34 mouse cellular contexts compared by ENCODE assay signal in the genomic region with DNA sequence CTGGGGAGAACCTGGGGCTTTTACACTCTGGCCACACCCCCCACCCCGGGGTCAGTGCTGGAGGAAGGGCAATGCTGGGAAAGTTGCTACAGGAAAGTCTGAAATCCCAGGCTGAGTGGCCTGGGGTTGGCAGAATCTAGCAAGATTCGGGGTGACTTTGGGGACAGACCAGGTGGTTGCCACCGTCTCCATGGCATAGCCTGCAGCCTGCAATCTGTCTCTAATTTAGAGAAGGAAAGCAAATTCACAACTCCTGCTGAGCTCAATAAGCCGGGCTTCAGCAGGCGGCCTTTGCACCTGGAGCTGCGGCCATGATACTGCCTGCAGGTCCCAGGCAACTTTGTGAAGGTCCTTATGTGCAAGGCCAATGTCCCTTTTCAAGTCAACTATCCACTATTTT.
A peak's percentile ranks its signal among the peaks of the same experiment; 100 is the strongest.
DNase-seq lines count a peak whose midpoint lies in the region; ATAC-seq and TF ChIP-seq lines count a peak whose summit lies in the region.
"Had no signal": no experiment of that assay in that cellular context is flagged by ENCODE, and none has a peak within 500 bp of the region (broad histone marks: within the 10 kb centered on the region; RNA-seq: fewer than 3 reads in every experiment).

No protein-coding gene starts in this region.

- H3K9me3 ChIP-seq in forebrain, postnatal 0 days (ENCODE audit: low read length): no peaks in the 10 kb centered on the region
- H3K9me3 ChIP-seq in forebrain, embryonic 15.5 days: no peaks in the 10 kb centered on the region
- H3K9me3 ChIP-seq: embryonic facial prominence, embryonic 10.5 days; embryonic facial prominence, embryonic 15.5 days; forebrain, embryonic 12.5 days; limb, embryonic 15.5 days; liver, embryonic 13.5 days; neural tube, embryonic 12.5 days had no signal

- H3K36me3 ChIP-seq in forebrain, postnatal 0 days (ENCODE audit: insufficient read depth): no peaks in the 10 kb centered on the region
- H3K36me3 ChIP-seq in forebrain, embryonic 15.5 days: no peaks in the 10 kb centered on the region
- H3K36me3 ChIP-seq: embryonic facial prominence, embryonic 10.5 days; embryonic facial prominence, embryonic 15.5 days; forebrain, embryonic 12.5 days; limb, embryonic 15.5 days; liver, embryonic 13.5 days; neural tube, embryonic 12.5 days had no signal

- no peaks in the 10 kb centered on the region for H3K27me3 ChIP-seq in forebrain, postnatal 0 days (ENCODE audit: insufficient read depth, low read length)
- no peaks in the 10 kb centered on the region for H3K27me3 ChIP-seq in forebrain, embryonic 15.5 days
- H3K27me3 ChIP-seq: CH12.LX; embryonic facial prominence, embryonic 15.5 days; forebrain, embryonic 12.5 days; limb, embryonic 15.5 days; liver, embryonic 13.5 days; neural tube, embryonic 12.5 days had no signal

- no peak for DNase-seq in cerebellum, postnatal 4 days (ENCODE audit: low spot score in 2 of 2)
- DNase-seq in brain, adult 2 months (ENCODE audit: low read depth, low spot score): peak; percentile 68
- DNase-seq in cerebellum, adult 8-10 months: peak; percentile 45
- peak; percentile 60 to 67 for DNase-seq in cerebellum, postnatal 25 days
- DNase-seq in forebrain, postnatal 0 days: no peak
- no peak for DNase-seq in spleen, postnatal 4 days (ENCODE audit: low spot score in 2 of 2)
- DNase-seq: adrenal gland, postnatal 14 days; gastrocnemius, postnatal 25 days; heart, adult 18-20 months; heart, postnatal 4 days; kidney, adult 11 months; kidney, postnatal 14 days; liver, embryonic 13.5 days; lung, adult 18-20 months; right cerebral cortex, adult 18-20 months; spleen, adult 18-20 months; thymus, adult 2 months; thymus, postnatal 36 days had no signal

- no peak overlapping the region for H3K27ac ChIP-seq in forebrain, postnatal 0 days (ENCODE audit: low read depth, low read length)
- H3K27ac ChIP-seq in forebrain, embryonic 15.5 days (replicated peaks): no peak overlapping the region
- H3K27ac ChIP-seq: embryonic facial prominence, embryonic 10.5 days; embryonic facial prominence, embryonic 15.5 days; forebrain, embryonic 12.5 days; hindbrain, embryonic 14.5 days; left cerebral cortex, adult 2 months; limb, embryonic 15.5 days; liver, embryonic 13.5 days; macrophage; neural tube, embryonic 12.5 days; stomach, postnatal 0 days had no signal

- WGBS in forebrain, postnatal 0 days: 65% methylated on average over 6 of the region's 6 CpGs
- 64% methylated on average over 6 of the region's 6 CpGs for WGBS in forebrain, embryonic 15.5 days

- no peak overlapping the region for H3K9ac ChIP-seq in forebrain, postnatal 0 days
- no peak overlapping the region for H3K9ac ChIP-seq in forebrain, embryonic 15.5 days (replicated peaks)
- H3K9ac ChIP-seq: embryonic facial prominence, embryonic 15.5 days; forebrain, embryonic 12.5 days; hindbrain, embryonic 14.5 days; limb, embryonic 15.5 days; liver, embryonic 13.5 days; neural tube, embryonic 12.5 days had no signal

- no peak overlapping the region for H3K4me3 ChIP-seq in forebrain, postnatal 0 days (ENCODE audit: low read depth, low read length)
- no peak overlapping the region for H3K4me3 ChIP-seq in forebrain, embryonic 15.5 days
- H3K4me3 ChIP-seq: embryonic facial prominence, embryonic 10.5 days; embryonic facial prominence, embryonic 15.5 days; forebrain, embryonic 12.5 days; left cerebral cortex, adult 2 months; limb, embryonic 15.5 days; liver, embryonic 13.5 days; neural tube, embryonic 12.5 days had no signal

- H3K4me2 ChIP-seq in forebrain, postnatal 0 days (ENCODE audit: low read depth): no peak overlapping the region
- H3K4me2 ChIP-seq in forebrain, embryonic 15.5 days (replicated peaks): no peak overlapping the region
- H3K4me2 ChIP-seq: embryonic facial prominence, embryonic 15.5 days; forebrain, embryonic 12.5 days; heart, embryonic 11.5 days; hindbrain, embryonic 14.5 days; limb, embryonic 15.5 days; liver, embryonic 13.5 days; neural tube, embryonic 12.5 days had no signal

- peak; percentile 69 for ATAC-seq in cerebellum, adult (ENCODE audit: insufficient number of reproducible peaks, low FRiP score, low TSS enrichment)
- no peak for ATAC-seq in forebrain, postnatal 0 days
- ATAC-seq in forebrain, embryonic 15.5 days (replicated peaks): no peak
- ATAC-seq: inflammation-experienced regulatory T-cells, adult 6 months; lung, postnatal 0 days; midbrain, embryonic 16.5 days had no signal

- no peak for TF ChIP-seq CTCF in forebrain, postnatal 0 days (IDR thresholded peaks at IDR 0.05; ENCODE audit: low read depth)

- H3K4me1 ChIP-seq in forebrain, postnatal 0 days (ENCODE audit: insufficient read depth): no peaks in the 10 kb centered on the region
- H3K4me1 ChIP-seq in forebrain, embryonic 15.5 days: peaks cover 2% of the 10 kb centered on the region; the same call in 1 of the 2 replicates
- H3K4me1 ChIP-seq: limb, embryonic 15.5 days; liver, embryonic 13.5 days had no signal

Comparison
In these comparisons a context has a peak if more than half of its experiments do, and no peak if none do; other contexts are left out.
1. DNase-seq: peak in brain, adult 2 months (single experiment), cerebellum, adult 8-10 months (single experiment) and cerebellum, postnatal 25 days (2 of 2); none in cerebellum, postnatal 4 days (0 of 2), forebrain, postnatal 0 days (single experiment) and spleen, postnatal 4 days (0 of 2).